Mouse (Mus musculus) gastrocnemius, adult 2 months (tissue): ENCODE measurements at regions not wholly inside any gene's neighbourhood (a gene's known extent, or its start where the extent isn't known, plus 50 kb on each side); places are given as distances from the start of the nearest gene placed in this dataset.
A peak's percentile ranks its signal among the peaks of the same experiment; 100 is the strongest.

Experiments
- DNase-seq: peaks from one replicate; pipeline ENCODE4 v3.0.0; 2022
- H3K27ac ChIP-seq: fragments of 200-600 bp; 2 replicates; pipeline ENCODE4 v1.8.1; 2022; ENCODE audit warnings: mild to moderate bottlenecking
- H3K4me3 ChIP-seq: fragments of 200-600 bp; 2 replicates; pipeline ENCODE4 v1.8.1; 2022; ENCODE audit warnings: mild to moderate bottlenecking, moderate library complexity
- CTCF ChIP-seq: fragments of 200-600 bp; IDR thresholded peaks from 2 replicates; pipeline ENCODE4 v1.8.1; 2022; ENCODE audit warnings: antibody characterized with exemption, mild to moderate bottlenecking, moderate library complexity
- intact Hi-C: fragments of 180-260 bp; cut with DNase I; formaldehyde crosslinking; loops from one replicate; pipeline ENCODE4 v1.15.1; 2025

GRCm38 (mm10) chr7:145050729-145051128 is 111.0 kb upstream of the Ccnd1 start:
- H3K4me3 ChIP-seq, result no peak overlapping the region
- TF ChIP-seq CTCF, result no peak
- no peak overlapping the region for H3K27ac ChIP-seq
- intact Hi-C loops, result no loop called here
- DNase-seq, result no peak

- DNase-seq, result no peak
- TF ChIP-seq CTCF, result no peak
- intact Hi-C loops, result no loop called here
- Histone ChIP-seq H3K27ac (no peak overlapping the region), H3K4me3 (no peak overlapping the region)
These were observed 108.8 kb upstream of the Ccnd1 start for GRCm38 (mm10) chr7:145048481-145048877.

GRCm38 (mm10) chr7:145047771-145048480 is 108.2 kb upstream of the Ccnd1 start:
- Histone ChIP-seq H3K4me3 (no peak overlapping the region), H3K27ac (no peak overlapping the region)
- no peak for TF ChIP-seq CTCF
- DNase-seq, result no peak
- intact Hi-C loops, result no loop called here

GRCm38 (mm10) chr7:145045230-145045629 is 105.5 kb upstream of the Ccnd1 start:
- intact Hi-C loops, result no loop called here
- DNase-seq, result no peak
- Histone ChIP-seq H3K27ac (no peak overlapping the region), H3K4me3 (no peak overlapping the region)
- no peak for TF ChIP-seq CTCF

GRCm38 (mm10) chr7:145043455-145044149 is 103.9 kb upstream of the Ccnd1 start:
- Histone ChIP-seq H3K27ac (no peak overlapping the region), H3K4me3 (no peak overlapping the region)
- intact Hi-C loops, result no loop called here
- no peak for DNase-seq
- TF ChIP-seq CTCF, result no peak

- H3K4me3 ChIP-seq, result no peak overlapping the region
- DNase-seq, result no peak
These were observed 101.1 kb upstream of the Ccnd1 start for GRCm38 (mm10) chr7:145040871-145041270.

GRCm38 (mm10) chr7:145034385-145034784 is 94.7 kb upstream of the Ccnd1 start:
- intact Hi-C loops, result loop anchor here (5.0 kb wide), 1 partner anchor 73 kb away; no protein-coding TSS in a partner anchor
- no peak overlapping the region for H3K27ac ChIP-seq
- no peak for DNase-seq
- H3K4me3 ChIP-seq, result no peak overlapping the region
- TF ChIP-seq CTCF, result no peak

More at GRCm38 (mm10) chr7:145040871-145041270, 101.1 kb upstream of the Ccnd1 start:
- no peak for TF ChIP-seq CTCF
- intact Hi-C loops, result no loop called here
- H3K27ac ChIP-seq, result no peak overlapping the region

GRCm38 (mm10) chr7:145031275-145031674 is 91.5 kb upstream of the Ccnd1 start:
- intact Hi-C loops, result loop anchor here (5.0 kb wide), 1 partner anchor 76 kb away; no protein-coding TSS in a partner anchor
- no peak for TF ChIP-seq CTCF
- no peak for DNase-seq
- H3K4me3 ChIP-seq, result peak overlapping the region; percentile 70
- peak overlapping the region; percentile 76; the same call in 1 of the 2 replicates for H3K27ac ChIP-seq

GRCm38 (mm10) chr7:145030635-145031141 is 91.0 kb upstream of the Ccnd1 start:
- intact Hi-C loops, result loop anchor here (5.0 kb wide), 1 partner anchor 77 kb away; no protein-coding TSS in a partner anchor
- TF ChIP-seq CTCF, result no peak
- peak overlapping the region; percentile 76 for H3K27ac ChIP-seq
- DNase-seq, result peak; percentile 88
- H3K4me3 ChIP-seq, result peak overlapping the region; percentile 70

- peak; percentile 16 for DNase-seq
- Histone ChIP-seq H3K27ac (no peak overlapping the region), H3K4me3 (no peak overlapping the region)
- TF ChIP-seq CTCF, result no peak
- intact Hi-C loops, result loop anchor here (5.0 kb wide), 2 partner anchors 78 to 87 kb away; no protein-coding TSS in a partner anchor
These were observed 89.9 kb upstream of the Ccnd1 start for GRCm38 (mm10) chr7:145029622-145030021.

- Histone ChIP-seq H3K4me3 (no peak overlapping the region), H3K27ac (no peak overlapping the region)
- peak; percentile 11 for DNase-seq
- no peak for TF ChIP-seq CTCF
- intact Hi-C loops, result loop anchor here (5.0 kb wide), 1 partner anchor 87 kb away; no protein-coding TSS in a partner anchor
These were observed 89.4 kb upstream of the Ccnd1 start for GRCm38 (mm10) chr7:145029124-145029523.

GRCm38 (mm10) chr7:145027061-145027460 is 87.3 kb upstream of the Ccnd1 start:
- Histone ChIP-seq H3K4me3 (no peak overlapping the region), H3K27ac (no peak overlapping the region)
- TF ChIP-seq CTCF, result no peak
- no peak for DNase-seq
- intact Hi-C loops, result loop anchor here (5.0 kb wide), 1 partner anchor 85 kb away; no protein-coding TSS in a partner anchor

GRCm38 (mm10) chr7:145026014-145026285 is 86.2 kb upstream of the Ccnd1 start:
- intact Hi-C loops, result loop anchor here (5.0 kb wide), 1 partner anchor 84 kb away; no protein-coding TSS in a partner anchor
- peak; percentile 44 for DNase-seq
- no peak overlapping the region for H3K4me3 ChIP-seq
- no peak for TF ChIP-seq CTCF
- H3K27ac ChIP-seq, result peak overlapping the region; percentile 79
